Mouse (Mus musculus) liver, embryonic 13.5 days (tissue): ENCODE data around the gene Cab39l. TPM values are rescaled to one million over a fixed set of nuclear protein-coding genes. Genes with fewer than 3 reads are reported as not detected.

Source experiments
- ATAC-seq: fragments of 200-750 bp; cut with Nextera tagmentation; 2 replicates; pipeline ENCODE4 v1.8.0; 2017; ENCODE audit warnings: low read depth, mild to moderate bottlenecking, moderate number of reproducible peaks, moderate library complexity
- DNase-seq: peaks from one replicate; pipeline ENCODE4 v3.0.0; 2022
- H3K27ac ChIP-seq: fragments of 300-500 bp; sonication (generic); 2 replicates; pipeline ENCODE4 v1.5.1; 2015; ENCODE audit warnings: moderate library complexity, mild to moderate bottlenecking, inconsistent platforms
- H3K27me3 ChIP-seq: fragments of 300-500 bp; sonication (generic); 2 replicates; pipeline ENCODE4 v1.6.1; 2015; ENCODE audit warnings: mild to moderate bottlenecking, inconsistent platforms
- H3K36me3 ChIP-seq: fragments of 300-500 bp; sonication (generic); 2 replicates; pipeline ENCODE4 v1.6.1; 2015; ENCODE audit warnings: mild to moderate bottlenecking, inconsistent platforms
- H3K4me1 ChIP-seq: fragments of 300-500 bp; sonication (generic); replicated peaks from 2 replicates; pipeline ENCODE4 v1.6.1; 2015; ENCODE audit warnings: inconsistent platforms
- H3K4me2 ChIP-seq: fragments of 300-500 bp; sonication (generic); 2 replicates; pipeline ENCODE4 v1.6.1; 2015; ENCODE audit warnings: inconsistent platforms, mild to moderate bottlenecking, moderate library complexity
- H3K4me3 ChIP-seq: fragments of 300-500 bp; sonication (generic); replicated peaks from 2 replicates; pipeline ENCODE4 v1.5.1; 2015; ENCODE audit warnings: mild to moderate bottlenecking, inconsistent platforms
- H3K9ac ChIP-seq: fragments of 300-500 bp; sonication (generic); 2 replicates; pipeline ENCODE4 v1.6.1; 2015; ENCODE audit warnings: mild to moderate bottlenecking, inconsistent platforms
- H3K9me3 ChIP-seq: fragments of 300-500 bp; sonication (generic); replicated peaks from 2 replicates; pipeline ENCODE4 v1.6.1; 2016; ENCODE audit warnings: inconsistent platforms
- WGBS: fragments of 180-500 bp; shearing (Covaris S2); methylation state at CpG from one replicate; pipeline ENCODE4 v1.1.7; 2015; ENCODE audit not compliant: insufficient replicate concordance; 5-methylcytosine and 5-hydroxymethylcytosine counted together
- polyA plus RNA-seq: library from polyadenylated mRNA; unstranded; fragments of >200 nt; fragmentation: Nextera tagmentation; extraction: Ambion mirVana; gene quantifications from 2 replicates; pipeline ENCODE4 v1.2.1, GENCODE M21; 2015

The Cab39l gene
- polyA plus RNA-seq, 1 experiment from 2014 or later, result 30.7 TPM

- H3K9me3 ChIP-seq, result no peaks in the 10 kb centered on the region
- H3K9ac ChIP-seq, result no peak overlapping the region
- DNase-seq (no peak), ATAC-seq (no peak)
- no peaks in the 10 kb centered on the region for H3K4me1 ChIP-seq
- H3K4me3 ChIP-seq, result no peak overlapping the region
- 71% methylated on average over 4 of the region's 4 CpGs for WGBS
- no peaks in the 10 kb centered on the region for H3K27me3 ChIP-seq
- peaks cover 9% of the 10 kb centered on the region for H3K36me3 ChIP-seq
- no peak overlapping the region for H3K4me2 ChIP-seq
- H3K27ac ChIP-seq, result no peak overlapping the region
These were observed 65.4 kb downstream of the Cab39l start for GRCm38 (mm10) chr14:59506139-59506538.

GRCm38 (mm10) chr14:59513922-59514444 lies 73.2 kb downstream of the Cab39l start:
- Histone ChIP-seq H3K36me3 (no peaks in the 10 kb centered on the region), H3K4me2 (no peak overlapping the region), H3K9me3 (no peaks in the 10 kb centered on the region), H3K4me3 (no peak overlapping the region), H3K9ac (no peak overlapping the region), H3K27me3 (no peaks in the 10 kb centered on the region), H3K27ac (no peak overlapping the region), H3K4me1 (no peaks in the 10 kb centered on the region)
- WGBS, result 81% methylated on average over 6 of the region's 6 CpGs
- ATAC-seq, result no peak
- no peak for DNase-seq

- Histone ChIP-seq H3K27me3 (no peaks in the 10 kb centered on the region), H3K4me2 (no peak overlapping the region), H3K27ac (no peak overlapping the region), H3K4me1 (peaks cover 9% of the 10 kb centered on the region; the same call in 1 of the 2 replicates), H3K9ac (no peak overlapping the region), H3K36me3 (0 out of 2 replicates have a peak, but pooled peaks cover under 1% of the 10 kb centered on the region), H3K9me3 (no peaks in the 10 kb centered on the region), H3K4me3 (no peak overlapping the region)
- ATAC-seq, result no peak
- no peak for DNase-seq
- WGBS, result 43% methylated on average over 5 of the region's 5 CpGs
These were observed 85.1 kb downstream of the Cab39l start for GRCm38 (mm10) chr14:59525843-59526242.

- no peaks in the 10 kb centered on the region for H3K27me3 ChIP-seq
- WGBS, result 83% methylated on average over 1 of the region's 1 CpGs
- H3K4me1 ChIP-seq, result peaks cover 2% of the 10 kb centered on the region; the same call in 1 of the 2 replicates
- ATAC-seq (no peak), DNase-seq (no peak)
- H3K36me3 ChIP-seq, result 0 out of 2 replicates have a peak, but pooled peaks cover 6% of the 10 kb centered on the region
- H3K9ac ChIP-seq, result no peak overlapping the region
- H3K27ac ChIP-seq, result no peak overlapping the region
- H3K9me3 ChIP-seq, result no peaks in the 10 kb centered on the region
- no peak overlapping the region for H3K4me3 ChIP-seq
- no peak overlapping the region for H3K4me2 ChIP-seq
These were observed 90.0 kb downstream of the Cab39l start for GRCm38 (mm10) chr14:59530801-59531200.

- H3K4me1 ChIP-seq, result no peaks in the 10 kb centered on the region; the same call in 1 of the 2 replicates
- no peak overlapping the region for H3K9ac ChIP-seq
- H3K4me3 ChIP-seq, result no peak overlapping the region
- no peaks in the 10 kb centered on the region for H3K9me3 ChIP-seq
- no peaks in the 10 kb centered on the region for H3K27me3 ChIP-seq
- no peak for DNase-seq
- H3K4me2 ChIP-seq, result no peak overlapping the region
- 62% methylated on average over 1 of the region's 1 CpGs for WGBS
- peak; percentile 45; the same call in 1 of the 2 replicates for ATAC-seq
- peak overlapping the region; percentile 59 for H3K27ac ChIP-seq
- H3K36me3 ChIP-seq, result 0 out of 2 replicates have a peak, but pooled peaks cover 6% of the 10 kb centered on the region
These were observed 92.2 kb downstream of the Cab39l start for GRCm38 (mm10) chr14:59532986-59533385.

GRCm38 (mm10) chr14:59533908-59534307 lies 93.1 kb downstream of the Cab39l start:
- DNase-seq (no peak), ATAC-seq (no peak)
- no peaks in the 10 kb centered on the region for H3K9me3 ChIP-seq
- H3K4me2 ChIP-seq, result no peak overlapping the region
- H3K36me3 ChIP-seq, result 0 out of 2 replicates have a peak, but pooled peaks cover 6% of the 10 kb centered on the region
- no peak overlapping the region for H3K9ac ChIP-seq
- H3K4me3 ChIP-seq, result no peak overlapping the region
- H3K4me1 ChIP-seq, result no peaks in the 10 kb centered on the region; the same call in 1 of the 2 replicates
- no peak overlapping the region for H3K27ac ChIP-seq
- no peaks in the 10 kb centered on the region for H3K27me3 ChIP-seq

- H3K4me3 ChIP-seq, result no peak overlapping the region
- no peak overlapping the region for H3K27ac ChIP-seq
- no peak overlapping the region for H3K4me2 ChIP-seq
- WGBS, result 80% methylated on average over 4 of the region's 4 CpGs
- DNase-seq (no peak), ATAC-seq (no peak)
- peaks cover 6% of the 10 kb centered on the region; the same call in 1 of the 2 replicates for H3K36me3 ChIP-seq
- no peaks in the 10 kb centered on the region for H3K9me3 ChIP-seq
- no peaks in the 10 kb centered on the region for H3K27me3 ChIP-seq
- H3K9ac ChIP-seq, result no peak overlapping the region
- H3K4me1 ChIP-seq, result no peaks in the 10 kb centered on the region; the same call in 1 of the 2 replicates
These were observed 97.2 kb downstream of the Cab39l start for GRCm38 (mm10) chr14:59537829-59538432.

- H3K4me3 ChIP-seq, result no peak overlapping the region
- 88% methylated on average over 2 of the region's 2 CpGs for WGBS
- H3K4me2 ChIP-seq, result no peak overlapping the region
- H3K27me3 ChIP-seq, result no peaks in the 10 kb centered on the region
- H3K9me3 ChIP-seq, result no peaks in the 10 kb centered on the region
- H3K9ac ChIP-seq, result no peak overlapping the region
- H3K4me1 ChIP-seq, result 0 out of 2 replicates have a peak, but pooled peaks cover 4% of the 10 kb centered on the region
- DNase-seq, result no peak
- H3K27ac ChIP-seq, result no peak overlapping the region
- ATAC-seq, result no peak
- peaks cover 6% of the 10 kb centered on the region; the same call in 1 of the 2 replicates for H3K36me3 ChIP-seq
These were observed 99.5 kb downstream of the Cab39l start for GRCm38 (mm10) chr14:59540230-59540629.

GRCm38 (mm10) chr14:59540761-59541160 lies 100.0 kb downstream of the Cab39l start:
- Histone ChIP-seq H3K4me1 (0 out of 2 replicates have a peak, but pooled peaks cover 4% of the 10 kb centered on the region), H3K27me3 (no peaks in the 10 kb centered on the region), H3K4me2 (no peak overlapping the region), H3K9ac (no peak overlapping the region), H3K4me3 (no peak overlapping the region), H3K9me3 (no peaks in the 10 kb centered on the region), H3K27ac (no peak overlapping the region), H3K36me3 (peaks cover 6% of the 10 kb centered on the region; the same call in 1 of the 2 replicates)
- DNase-seq, result no peak
- WGBS, result 73% methylated on average over 6 of the region's 6 CpGs
- no peak for ATAC-seq

GRCm38 (mm10) chr14:59543158-59543826 lies 102.5 kb downstream of the Cab39l start:
- peaks cover 6% of the 10 kb centered on the region; the same call in 1 of the 2 replicates for H3K36me3 ChIP-seq
- 0 out of 2 replicates have a peak, but pooled peaks cover 4% of the 10 kb centered on the region for H3K4me1 ChIP-seq

GRCm38 (mm10) chr14:59543956-59544355 lies 103.2 kb downstream of the Cab39l start:
- 73% methylated on average over 5 of the region's 5 CpGs for WGBS
- Histone ChIP-seq H3K9me3 (no peaks in the 10 kb centered on the region), H3K27me3 (no peaks in the 10 kb centered on the region), H3K36me3 (peaks cover 6% of the 10 kb centered on the region; the same call in 1 of the 2 replicates), H3K27ac (no peak overlapping the region), H3K4me1 (peaks cover 4% of the 10 kb centered on the region; the same call in 1 of the 2 replicates), H3K9ac (no peak overlapping the region), H3K4me3 (no peak overlapping the region), H3K4me2 (no peak overlapping the region)
- ATAC-seq (no peak), DNase-seq (no peak)

More at GRCm38 (mm10) chr14:59543158-59543826, 102.5 kb downstream of the Cab39l start:
- DNase-seq (no peak), ATAC-seq (no peak)
- Histone ChIP-seq H3K9me3 (no peaks in the 10 kb centered on the region), H3K4me3 (no peak overlapping the region), H3K27ac (no peak overlapping the region), H3K4me2 (no peak overlapping the region), H3K27me3 (no peaks in the 10 kb centered on the region), H3K9ac (no peak overlapping the region)
- WGBS, result 70% methylated on average over 3 of the region's 3 CpGs
